Mouse (Mus musculus) c-Kit-positive CD71-positive TER-119-negative erythroid progenitor cells, embryonic 14.5 days (primary cell): ENCODE data around the gene Kcp.

ENCODE experiments used
- DNase-seq: peaks from one replicate; pipeline ENCODE4 v3.0.0-alpha.2; 2013; ENCODE audit warnings: low read depth

Kcp gene

DNA sequence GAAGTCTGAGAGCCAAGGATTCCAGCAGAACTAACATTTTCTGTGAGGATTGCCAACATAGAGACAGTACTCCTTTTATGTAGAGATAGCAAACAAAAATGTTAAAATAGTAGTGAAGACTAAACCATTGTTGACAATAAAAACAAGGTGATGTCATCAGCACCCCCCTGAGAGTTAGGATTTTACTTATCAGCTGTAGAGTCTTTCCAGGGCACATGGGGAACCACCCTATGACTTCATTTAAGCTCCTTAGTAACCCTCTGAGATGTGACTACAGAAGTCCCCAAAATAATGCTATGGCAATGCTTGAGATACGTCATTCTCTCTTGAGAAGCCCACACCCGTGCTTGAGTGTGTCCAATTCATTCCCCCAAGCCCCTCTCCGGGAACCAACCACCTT, 44.4 kb downstream of the Kcp start:
- DNase-seq = no peak

GRCm38 (mm10) chr6:29461502-29461901, 46.2 kb downstream of the Kcp start:
- no peak for DNase-seq

DNA sequence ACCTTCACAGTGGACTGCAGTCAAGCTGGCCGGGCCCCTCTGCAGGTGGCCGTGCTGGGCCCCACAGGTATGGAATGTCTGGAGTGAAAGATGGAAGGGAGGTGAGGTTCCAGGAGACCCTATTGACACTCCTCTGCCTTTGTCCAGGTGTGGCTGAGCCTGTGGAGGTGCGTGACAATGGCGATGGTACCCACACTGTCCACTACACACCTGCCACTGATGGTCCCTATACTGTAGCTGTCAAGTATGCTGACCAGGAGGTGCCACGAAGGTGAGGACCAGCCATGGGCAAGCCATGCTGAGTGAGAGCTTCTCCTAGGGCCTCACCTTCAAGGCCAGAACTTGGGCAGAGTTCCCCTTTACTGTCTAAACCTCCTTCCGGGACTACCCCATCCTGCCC, 57.1 kb downstream of the Kcp start:
- DNase-seq = no peak

DNA sequence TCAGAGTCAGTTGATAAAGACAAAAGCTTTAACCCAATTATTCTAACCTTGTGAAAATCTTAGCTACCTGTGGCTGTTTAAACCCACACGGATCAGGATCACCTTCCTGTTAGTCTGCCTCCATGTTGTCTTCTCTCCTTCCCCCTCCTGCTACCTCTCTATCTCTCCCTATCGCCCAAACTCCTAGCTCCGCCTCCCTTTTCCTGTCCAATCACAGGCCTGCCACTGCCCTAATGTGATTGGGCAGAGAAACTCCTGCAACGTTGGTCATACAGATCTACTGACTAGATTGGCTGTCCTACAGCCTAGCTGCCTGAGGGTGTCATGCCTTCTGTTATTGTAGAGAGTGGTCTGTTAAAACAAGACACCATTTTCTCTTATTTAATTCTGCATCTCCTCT, 57.9 kb downstream of the Kcp start:
- no peak for DNase-seq

- no peak for DNase-seq
Measured at GRCm38 (mm10) chr6:29445354-29445753, 62.4 kb downstream of the Kcp start.

DNA sequence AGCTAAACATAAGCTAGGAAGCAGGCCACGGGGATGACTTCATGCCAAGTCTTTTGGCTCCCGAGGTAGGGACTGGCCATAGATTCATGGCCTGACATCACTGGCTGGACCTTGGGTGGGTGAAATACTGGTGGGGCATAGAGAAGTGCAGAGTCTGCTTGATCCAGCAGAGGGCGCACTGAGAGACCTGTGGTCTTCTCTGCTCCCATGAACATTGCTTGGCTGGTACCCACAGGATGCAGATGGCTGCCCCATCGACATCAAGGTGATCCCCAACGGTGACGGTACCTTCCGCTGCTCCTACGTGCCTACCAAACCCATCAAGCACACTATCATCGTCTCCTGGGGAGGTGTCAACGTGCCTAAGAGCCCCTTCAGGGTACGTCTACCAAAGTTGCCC, 63.0 kb downstream of the Kcp start:
- peak; percentile 16 for DNase-seq

GRCm38 (mm10) chr6:29439789-29440188, 68.0 kb downstream of the Kcp start:
- DNase-seq = no peak

DNA sequence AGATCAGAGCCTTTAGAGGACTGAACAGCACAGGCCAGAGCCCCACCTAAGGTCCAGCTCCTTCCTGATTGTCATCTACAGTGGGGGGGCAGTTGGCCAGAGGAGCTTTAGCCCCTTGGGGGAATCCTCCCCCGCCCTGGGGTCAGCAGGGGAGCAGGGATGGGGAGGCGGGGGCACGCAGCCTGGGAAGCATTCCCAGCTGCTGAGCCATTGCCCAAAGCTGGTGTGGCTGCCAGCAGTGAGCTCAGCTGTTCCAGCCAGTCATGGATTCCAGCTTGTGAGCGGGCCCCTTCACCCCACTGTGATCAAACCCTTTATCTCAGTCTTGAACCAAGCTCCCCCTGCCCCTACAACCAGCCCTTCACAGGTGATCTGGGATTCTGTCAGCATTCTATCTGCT, 68.5 kb downstream of the Kcp start:
- no peak for DNase-seq

DNA sequence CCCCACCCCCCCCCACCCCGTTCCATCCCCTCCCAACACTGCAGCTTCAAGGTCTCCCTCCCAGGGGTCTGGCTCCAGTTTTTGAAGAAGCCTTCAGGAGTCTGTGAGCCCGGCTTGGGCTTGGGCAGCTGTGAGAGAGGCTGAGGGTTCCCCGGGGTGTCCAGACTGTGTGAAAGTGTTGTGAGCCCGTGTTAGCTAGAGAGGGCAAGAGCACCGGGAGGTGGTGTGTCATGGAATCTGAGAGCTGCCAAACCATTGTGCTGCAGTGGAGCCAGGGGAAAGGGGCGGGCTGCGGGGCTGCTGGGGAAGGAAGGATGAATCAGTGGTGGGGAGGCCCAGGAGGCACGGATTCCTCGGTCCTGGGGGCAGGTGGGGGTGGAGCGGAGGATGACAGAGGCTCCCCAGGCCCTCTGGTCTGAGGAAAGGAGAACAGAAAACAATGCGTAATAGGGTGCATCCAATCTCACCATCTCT, 71.3 kb downstream of the Kcp start:
- DNase-seq = no peak

DNA sequence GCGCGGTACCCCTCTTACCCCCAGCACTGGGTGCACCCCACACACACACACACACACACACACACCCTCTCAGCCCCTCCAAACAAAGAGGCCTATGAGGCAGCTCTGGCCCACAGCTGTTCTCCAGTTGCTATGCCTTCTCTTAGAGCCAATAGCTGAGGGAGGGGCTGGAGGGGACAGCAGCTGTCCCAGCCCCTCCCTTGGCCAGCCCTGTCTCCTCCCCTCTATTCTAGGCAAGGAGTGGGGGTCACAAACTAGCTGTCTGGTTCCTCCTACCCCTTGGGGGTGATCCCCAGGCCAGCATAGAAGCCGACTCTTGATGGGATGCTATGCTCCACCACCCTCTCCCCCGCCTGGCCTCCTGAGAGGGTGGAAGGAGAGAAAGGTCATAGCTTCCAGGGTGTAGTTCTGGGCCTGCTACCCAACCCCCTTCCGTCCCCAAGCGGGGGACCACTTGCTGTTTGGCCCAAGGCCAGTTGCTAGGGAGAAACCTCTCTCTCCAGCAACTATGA, 71.8 kb downstream of the Kcp start:
- DNase-seq = no peak

DNA sequence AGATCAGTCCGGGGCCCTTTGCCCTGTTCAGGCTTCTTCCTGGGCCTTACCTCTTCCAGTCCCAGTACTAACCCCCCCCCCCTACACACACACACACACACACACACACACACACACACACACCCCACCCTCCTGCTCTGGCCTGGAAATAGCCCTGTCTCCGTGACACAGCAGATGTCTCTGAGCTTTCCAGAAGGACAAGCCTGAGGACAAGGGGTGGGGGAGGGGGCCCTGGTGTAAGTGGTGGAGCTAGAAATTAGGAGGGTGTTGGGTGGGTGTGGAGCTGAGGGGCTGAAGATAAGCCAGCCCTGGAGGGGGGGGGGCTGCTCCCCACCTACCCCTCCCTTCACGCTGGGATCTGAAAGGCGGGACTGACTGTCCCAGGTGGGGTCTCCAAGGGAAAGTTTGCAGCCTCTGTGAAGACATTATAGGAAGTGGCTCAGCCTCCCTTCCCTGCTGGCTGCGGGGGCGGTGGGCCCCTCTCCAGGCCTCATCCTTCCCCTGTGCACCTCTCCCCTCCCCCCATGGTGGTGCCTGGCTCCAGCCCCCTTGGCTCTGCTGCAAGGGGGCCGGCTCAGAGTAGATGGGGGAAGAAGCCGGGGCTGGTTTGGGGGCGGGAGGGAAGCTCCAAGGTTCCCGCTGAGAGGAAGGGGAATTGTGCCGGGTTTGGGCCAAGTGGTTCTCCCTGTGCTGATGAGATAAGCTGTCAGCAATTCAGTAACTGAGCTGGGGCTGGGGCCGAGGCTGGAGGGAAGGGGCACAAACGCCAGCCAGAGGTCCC, 72.7 kb downstream of the Kcp start:
- no peak for DNase-seq

DNA sequence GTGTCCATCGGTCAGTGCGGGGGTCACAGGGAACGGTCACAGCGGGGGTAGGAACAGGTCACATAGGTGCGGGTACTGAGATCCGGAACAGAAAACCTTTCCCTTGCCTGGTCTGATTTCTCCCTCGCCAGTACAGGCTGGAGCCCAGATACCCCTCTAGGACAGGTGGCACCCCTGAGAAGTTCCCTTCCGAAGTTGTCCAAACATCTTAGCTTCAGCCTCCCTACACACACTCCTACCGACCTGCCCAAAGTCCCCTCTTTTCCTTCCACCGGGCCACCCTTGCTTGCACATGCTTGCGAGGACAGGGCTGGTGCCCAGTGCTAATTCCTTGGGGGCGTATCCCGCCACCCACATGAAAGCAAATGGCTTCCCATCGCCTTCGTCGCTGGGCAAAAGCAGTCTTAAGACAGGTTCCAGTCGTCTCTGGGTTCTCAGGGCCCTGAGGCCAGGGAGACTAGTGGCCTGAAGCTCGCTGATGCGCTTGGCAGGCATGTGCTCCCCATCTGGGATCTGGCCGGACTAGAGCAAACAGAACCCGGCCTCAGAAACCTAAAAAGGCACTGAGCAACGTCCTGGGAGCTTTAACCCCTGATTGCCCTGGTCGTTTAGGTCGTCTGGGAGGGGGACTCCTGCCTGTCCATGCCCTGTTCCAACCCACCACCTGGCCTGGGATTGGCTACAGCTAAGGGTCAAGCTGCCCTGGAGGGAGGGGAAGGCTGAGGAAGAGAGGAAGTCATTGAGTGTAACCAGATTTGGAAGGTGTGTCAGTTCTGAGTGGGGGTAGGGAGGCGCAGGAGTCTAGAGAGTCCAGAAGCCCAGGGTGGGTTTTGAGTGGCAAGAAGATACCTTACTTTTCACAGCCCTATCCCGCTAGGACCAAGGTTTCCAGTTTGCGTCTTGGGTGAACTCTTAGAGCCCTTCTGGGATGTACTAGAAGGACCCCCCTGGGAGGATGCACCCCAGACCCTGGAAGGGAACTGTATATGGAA, 73.7 kb downstream of the Kcp start:
- DNase-seq = no peak

- DNase-seq = no peak
Measured at GRCm38 (mm10) chr6:29433038-29433803, 74.5 kb downstream of the Kcp start, which contains the start of gene Flnc. TSS of gene Flnc (plus strand) at chr6:29433256.

DNA sequence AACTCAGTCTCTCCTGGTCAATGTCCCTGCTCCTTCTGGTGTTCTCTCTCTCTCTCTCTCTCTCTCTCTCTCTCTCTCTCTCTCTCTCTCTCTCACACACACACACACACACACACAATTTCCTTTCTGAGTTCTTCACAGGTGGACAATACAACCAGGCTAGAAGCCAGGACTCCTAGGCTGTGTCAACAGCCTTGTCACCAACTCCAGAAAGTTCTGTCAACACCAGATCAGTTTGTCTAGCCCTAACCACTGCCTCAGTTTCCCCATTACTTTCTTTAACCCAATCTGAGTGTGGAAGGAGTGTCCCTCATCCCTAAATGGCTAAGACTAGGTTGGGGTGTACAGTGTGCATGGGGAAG, 75.1 kb downstream of the Kcp start:
- DNase-seq = no peak

DNA sequence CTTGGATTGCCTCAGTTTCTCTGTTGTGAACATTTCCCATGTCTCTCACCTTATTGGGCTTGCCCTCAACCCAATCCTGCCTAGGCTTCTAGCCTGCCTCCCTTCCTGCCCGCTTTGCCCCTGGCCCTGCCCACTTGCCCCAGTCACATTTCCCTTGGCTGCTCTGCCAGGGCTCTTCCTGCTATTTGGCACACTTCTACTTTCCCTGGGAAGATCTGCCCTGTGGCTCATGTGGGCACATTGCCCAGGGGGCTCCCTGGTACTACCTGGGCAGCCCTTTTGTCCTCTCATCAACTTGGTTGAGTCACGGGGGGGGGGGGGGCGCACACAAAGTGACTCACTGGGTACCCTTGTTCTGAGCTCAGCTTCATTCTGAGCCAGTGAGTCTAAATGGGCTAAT, 75.6 kb downstream of the Kcp start:
- DNase-seq = no peak

DNA sequence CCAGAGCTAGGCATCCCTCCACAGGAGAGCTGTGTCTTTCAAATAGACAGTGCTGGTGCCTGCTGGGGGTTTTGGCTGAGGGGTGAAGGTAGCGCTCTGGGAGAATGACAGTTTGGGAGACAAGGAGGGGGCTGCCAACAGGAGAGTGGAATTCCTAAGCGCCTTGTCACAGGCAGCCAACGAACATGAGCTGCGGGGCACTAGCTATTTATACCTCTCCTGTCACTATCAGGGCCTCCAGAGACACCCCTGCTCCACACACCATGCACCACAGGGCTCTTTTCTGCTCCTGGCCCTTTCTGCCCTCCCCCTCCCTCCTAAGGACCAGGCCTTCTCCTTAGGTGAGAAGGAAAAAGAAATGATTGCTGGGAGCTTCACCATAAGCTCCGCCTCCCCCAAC, 76.3 kb downstream of the Kcp start:
- DNase-seq = no peak

DNA sequence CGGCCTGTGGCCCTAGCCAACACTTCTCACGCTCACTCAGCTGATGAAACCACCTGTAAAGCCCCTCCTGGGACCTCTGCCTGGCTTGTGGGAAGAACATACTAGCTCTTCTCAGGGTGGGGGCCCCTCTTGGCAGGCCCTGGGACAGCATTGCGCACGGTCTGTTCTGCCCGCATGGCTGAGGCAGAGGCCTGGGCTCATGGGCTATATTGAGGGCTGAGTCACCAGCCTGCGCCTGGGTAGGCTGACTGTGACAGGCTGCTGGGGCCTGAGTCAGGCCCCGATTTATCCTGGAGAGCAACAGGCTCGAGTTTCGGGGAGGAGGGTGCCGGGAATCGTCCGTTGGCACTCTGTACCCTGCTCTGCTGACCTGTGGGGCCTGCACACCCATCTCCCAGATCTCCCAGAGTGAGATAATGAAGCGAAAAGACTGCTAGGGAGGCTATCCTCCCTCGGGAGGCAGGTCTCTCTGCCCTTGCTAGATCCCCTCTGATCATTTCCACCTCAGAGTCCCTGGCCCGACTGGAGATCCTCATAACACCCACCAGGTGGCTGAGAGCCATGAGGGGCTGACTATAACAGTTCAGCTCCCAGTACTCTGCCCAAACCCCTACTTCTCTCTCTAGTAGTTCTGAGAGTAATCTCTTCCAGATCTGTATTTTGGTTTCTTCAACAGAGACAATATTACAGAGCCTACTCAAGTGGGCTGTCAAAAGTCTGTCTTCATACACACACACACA, 76.9 kb downstream of the Kcp start:
- DNase-seq = no peak

- no peak for DNase-seq
Measured at GRCm38 (mm10) chr6:29428171-29428570, 79.6 kb downstream of the Kcp start.

GRCm38 (mm10) chr6:29426331-29426730, 81.4 kb downstream of the Kcp start:
- no peak for DNase-seq

DNA sequence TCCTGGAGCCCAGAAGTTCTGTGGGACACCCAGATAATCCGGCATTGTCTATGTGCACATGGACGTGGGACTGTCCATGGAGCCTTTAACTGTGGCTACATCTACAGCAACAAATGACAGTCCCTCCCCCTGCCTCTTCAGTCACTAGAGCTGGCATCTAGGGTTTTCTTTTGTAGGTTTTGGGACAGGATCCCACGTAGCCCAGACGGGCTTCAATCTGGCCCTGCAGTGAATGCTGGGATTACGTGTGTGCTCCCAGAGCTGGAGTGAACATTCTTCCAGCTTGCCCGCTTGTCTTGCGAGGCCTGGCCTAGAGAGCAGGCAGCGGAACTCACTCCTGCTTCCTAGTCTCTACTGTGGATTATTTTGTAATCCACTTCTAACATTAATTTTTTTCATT, 82.6 kb downstream of the Kcp start:
- no peak for DNase-seq
